Mouse (Mus musculus): Measurements from ENCODE around the gene Zfp991. TPM values are rescaled to one million over a fixed set of nuclear protein-coding genes. Genes with fewer than 3 reads are reported as not detected.

Gene Zfp991
- total RNA-seq, 1 experiment from 2014 or later: 38.1 TPM

Other genes starting within 250 kb of the Zfp991 start
- gene Gm21411, start 222.4 kb upstream of the Zfp991 start, total RNA-seq (2017): not detected in 2 replicates
- gene Zfp989, start 160.1 kb upstream of the Zfp991 start, total RNA-seq (2017): 0.14 TPM in 1 of 2 replicates, not detected in the other
- gene Rex2, start 110.2 kb upstream of the Zfp991 start, total RNA-seq (2017): not detected in 2 replicates
- not detected in 2 replicates for gene Zfp988, start 173.6 kb downstream of the Zfp991 start, total RNA-seq (2017)
- 0.18 and 0.39 TPM in 2 replicates for gene Zfp978, start 229.3 kb downstream of the Zfp991 start, total RNA-seq (2017)

Measured in common myeloid progenitor, adult 5-6 weeks (primary cell).